Mouse (Mus musculus): ENCODE measurements at regions not wholly inside any gene's neighbourhood (a gene's known extent, or its start where the extent isn't known, plus 50 kb on each side); places are given as distances from the start of the nearest gene placed in this dataset.

DNA sequence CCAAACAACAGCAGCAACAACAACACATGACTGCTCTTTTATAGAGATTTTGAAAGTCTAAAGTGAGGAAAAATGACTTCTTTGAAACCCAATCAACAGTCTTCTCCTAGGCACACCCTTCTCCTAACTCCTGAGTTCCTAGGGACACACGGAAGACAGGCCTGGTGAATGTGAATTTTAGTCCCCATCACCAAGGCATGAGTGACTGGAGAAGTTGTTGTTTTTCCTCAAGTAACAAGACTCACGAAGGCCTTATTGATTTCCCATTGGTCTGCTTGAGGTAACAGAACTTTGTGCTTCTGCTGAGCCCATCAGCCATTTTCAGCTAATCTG is 209.2 kb upstream of the Pfn2 start:
- no peak for TF ChIP-seq CHD1 (IDR thresholded peaks at IDR 0.05; ENCODE audit: low read depth, low read length)
- TF ChIP-seq CTCF (IDR thresholded peaks at IDR 0.05 in 2 of 3, conservative IDR thresholded peaks at IDR 0.05 in 1 of 3; ENCODE audit: control insufficient read depth in 1 of 3, insufficient read depth in 1 of 3, low read depth in 2 of 3, low read length in 3 of 3, poor library complexity in 1 of 3, severe bottlenecking in 1 of 3) = no peak
- TF ChIP-seq POLR2AphosphoS2 (IDR thresholded peaks at IDR 0.05; ENCODE audit: low read length) = no peak
- no peak for TF ChIP-seq ETS1 (IDR thresholded peaks at IDR 0.05; ENCODE audit: low read depth, low read length)
- TF ChIP-seq GATA1 (IDR thresholded peaks at IDR 0.05; ENCODE audit: low read depth, low read length) = no peak
- no peak for TF ChIP-seq ZNF384 (IDR thresholded peaks at IDR 0.05; ENCODE audit: low read depth, low read length)

All from MEL (cell line).